ENCODE assay signal across 1 mouse cellular context in the genomic region with DNA sequence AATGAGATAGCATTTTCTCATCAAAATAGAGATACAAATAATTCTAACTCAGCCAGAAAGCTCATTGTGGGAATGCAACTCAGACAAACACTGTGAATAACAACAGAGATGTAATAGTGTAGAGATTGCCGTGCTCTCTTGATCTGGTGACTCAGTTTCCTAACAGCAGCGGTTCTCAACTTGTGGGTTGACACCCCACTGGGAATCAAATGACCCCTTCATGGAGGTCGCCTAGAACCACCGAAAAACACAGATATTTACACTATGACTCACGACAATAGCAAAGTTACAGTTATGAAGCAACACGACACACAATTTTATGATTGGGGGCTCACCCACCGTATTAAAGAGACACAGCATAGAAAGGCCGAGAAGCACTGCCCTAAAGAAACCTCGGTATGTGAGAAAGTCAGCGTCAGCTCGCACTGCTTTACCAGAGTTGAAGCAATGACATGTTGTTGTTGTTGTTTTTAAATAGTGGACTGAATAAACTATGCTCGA.
TF ChIP-seq lines count a peak whose summit lies in the region.

No protein-coding gene starts in this region.

TF ChIP-seq in CH12.LX, 34 proteins besides CTCF, POLR2A, EP300 and RAD21 (continued from another document):
- TF ChIP-seq IRF4 (IDR thresholded peaks at IDR 0.05; ENCODE audit: low read depth, low read length) (no peak), NELFE (IDR thresholded peaks at IDR 0.05; ENCODE audit: low read depth, low read length) (no peak), MAFK (IDR thresholded peaks at IDR 0.05; ENCODE audit: insufficient replicate concordance, low read length) (no peak), MAZ (IDR thresholded peaks at IDR 0.05; ENCODE audit: low read depth, low read length) (no peak), TBP (conservative IDR thresholded peaks at IDR 0.05; ENCODE audit: low read depth, low read length) (no peak), NRF1 (IDR thresholded peaks at IDR 0.05; ENCODE audit: low read depth, low read length) (no peak), SIN3A (IDR thresholded peaks at IDR 0.05; ENCODE audit: low read length) (no peak), MAX (IDR thresholded peaks at IDR 0.05; ENCODE audit: low read length) (no peak), UBTF (IDR thresholded peaks at IDR 0.05; ENCODE audit: low read depth, low read length) (no peak), TCF12 (IDR thresholded peaks at IDR 0.05; ENCODE audit: low read depth, low read length) (no peak), SMC3 (IDR thresholded peaks at IDR 0.05; ENCODE audit: low read depth, low read length) (no peak), JUN (IDR thresholded peaks at IDR 0.05; ENCODE audit: insufficient read depth, low read depth, low read length) (no peak), PAX5 (IDR thresholded peaks at IDR 0.05; ENCODE audit: low read length) (no peak), E2F4 (IDR thresholded peaks at IDR 0.05; ENCODE audit: insufficient replicate concordance, low read depth, low read length) (no peak)
